Mouse (Mus musculus) cerebellum, adult 9-10 months (tissue): ENCODE data around the gene Ninl.

Experiments used
- DNase-seq: peaks from one replicate; pipeline ENCODE4 v3.0.0; 2022

Gene Ninl

GRCm38 (mm10) chr2:150995324-150995723 is 43.9 kb downstream of the Ninl start:
- DNase-seq, result no peak

- no peak for DNase-seq
These were observed 48.1 kb downstream of the Ninl start for GRCm38 (mm10) chr2:150991050-150991449.

- no peak for DNase-seq
These were observed 48.7 kb downstream of the Ninl start for GRCm38 (mm10) chr2:150990506-150990905.

- no peak for DNase-seq
These were observed 53.8 kb downstream of the Ninl start for GRCm38 (mm10) chr2:150985359-150985758.

GRCm38 (mm10) chr2:150982051-150982450 is 57.1 kb downstream of the Ninl start:
- DNase-seq, result no peak

- DNase-seq, result no peak
These were observed 57.7 kb downstream of the Ninl start for GRCm38 (mm10) chr2:150981524-150981923.

GRCm38 (mm10) chr2:150979861-150980620 is 59.1 kb downstream of the Ninl start:
- no peak for DNase-seq

- DNase-seq, result no peak
These were observed 60.4 kb downstream of the Ninl start for GRCm38 (mm10) chr2:150978791-150979190.

- no peak for DNase-seq
These were observed 61.5 kb downstream of the Ninl start for GRCm38 (mm10) chr2:150977676-150978075.

- DNase-seq, result no peak
These were observed 62.3 kb downstream of the Ninl start for GRCm38 (mm10) chr2:150976871-150977270.

- no peak for DNase-seq
These were observed 65.6 kb downstream of the Ninl start for GRCm38 (mm10) chr2:150973401-150974115.

GRCm38 (mm10) chr2:150972681-150973080 is 66.5 kb downstream of the Ninl start:
- no peak for DNase-seq

- no peak for DNase-seq
These were observed 67.3 kb downstream of the Ninl start for GRCm38 (mm10) chr2:150971856-150972255.

- no peak for DNase-seq
These were observed 70.0 kb downstream of the Ninl start for GRCm38 (mm10) chr2:150969231-150969630.

- DNase-seq, result no peak
These were observed 71.7 kb downstream of the Ninl start for GRCm38 (mm10) chr2:150967491-150967890.

- no peak for DNase-seq
These were observed 73.2 kb downstream of the Ninl start for GRCm38 (mm10) chr2:150965951-150966350.

- DNase-seq, result no peak
These were observed 74.5 kb downstream of the Ninl start for GRCm38 (mm10) chr2:150964641-150965040.

- no peak for DNase-seq
These were observed 75.9 kb downstream of the Ninl start for GRCm38 (mm10) chr2:150963246-150963645.

GRCm38 (mm10) chr2:150959521-150959920 is 79.7 kb downstream of the Ninl start:
- no peak for DNase-seq

- DNase-seq, result no peak
These were observed 83.3 kb downstream of the Ninl start for GRCm38 (mm10) chr2:150955859-150956258.

GRCm38 (mm10) chr2:150951201-150951600 is 88.0 kb downstream of the Ninl start:
- no peak for DNase-seq

GRCm38 (mm10) chr2:150950056-150950455 is 89.1 kb downstream of the Ninl start:
- DNase-seq, result no peak

- no peak for DNase-seq
These were observed 89.5 kb downstream of the Ninl start for GRCm38 (mm10) chr2:150949652-150950051.

GRCm38 (mm10) chr2:150948786-150949185 is 90.4 kb downstream of the Ninl start:
- DNase-seq, result no peak
